Mouse (Mus musculus): Measurements from ENCODE around the gene Nudt13. TPM values are rescaled to one million over a fixed set of nuclear protein-coding genes. Genes with fewer than 3 reads are reported as not detected.
A peak's percentile ranks its signal among the peaks of the same experiment; 100 is the strongest.
"Not testable (repeated sequence)": the region's sequence is repeated elsewhere in the genome, so short reads cannot be mapped to it uniquely, and the experiment has no call there.

The Nudt13 gene
- polyA plus RNA-seq (2017; shearing (Covaris generic)), result 10 to 100 TPM; 16.1 to 34.0 (median 20.0) TPM

DNA sequence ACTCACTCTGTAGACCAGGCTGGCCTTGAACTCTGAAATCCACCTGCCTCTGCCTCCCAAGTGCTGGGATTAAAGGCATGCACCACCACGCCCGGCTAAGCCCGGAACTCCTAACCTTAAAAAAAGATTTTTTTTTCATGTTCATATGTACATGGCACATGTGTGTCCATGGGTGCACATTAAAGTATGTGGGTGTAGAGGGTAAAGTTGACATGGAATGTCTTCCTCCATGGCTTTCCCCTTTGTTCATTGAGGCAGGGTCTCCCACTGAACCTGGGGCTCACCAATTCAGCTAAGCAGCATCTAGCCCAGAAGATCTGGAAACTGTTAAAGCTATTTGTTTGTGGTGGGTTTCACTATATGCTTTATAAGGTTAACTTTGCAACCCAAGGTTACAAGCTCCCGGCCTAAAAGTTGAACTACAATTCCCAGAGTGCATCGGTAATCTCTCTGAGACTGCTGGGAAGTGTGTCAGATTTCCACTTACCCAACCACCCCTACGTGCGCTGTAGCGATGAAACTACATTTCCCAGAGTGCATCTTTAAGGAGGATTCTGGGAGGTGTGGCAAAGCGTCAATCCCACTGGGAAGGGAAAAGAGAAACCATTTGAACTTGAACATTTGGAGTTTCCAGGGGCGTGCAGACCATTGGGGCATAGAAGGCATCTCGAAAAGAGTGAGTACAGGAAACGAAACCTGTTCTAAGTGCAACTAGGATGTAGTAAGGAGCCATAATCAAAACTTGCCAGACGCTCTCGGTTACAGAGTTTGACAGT is at the start of gene Nudt13:
Gene Nudt13, plus strand, starts transcription at position 581 of the 776 bp plus-strand sequence.
- peak; percentile 100 for ATAC-seq

DNA sequence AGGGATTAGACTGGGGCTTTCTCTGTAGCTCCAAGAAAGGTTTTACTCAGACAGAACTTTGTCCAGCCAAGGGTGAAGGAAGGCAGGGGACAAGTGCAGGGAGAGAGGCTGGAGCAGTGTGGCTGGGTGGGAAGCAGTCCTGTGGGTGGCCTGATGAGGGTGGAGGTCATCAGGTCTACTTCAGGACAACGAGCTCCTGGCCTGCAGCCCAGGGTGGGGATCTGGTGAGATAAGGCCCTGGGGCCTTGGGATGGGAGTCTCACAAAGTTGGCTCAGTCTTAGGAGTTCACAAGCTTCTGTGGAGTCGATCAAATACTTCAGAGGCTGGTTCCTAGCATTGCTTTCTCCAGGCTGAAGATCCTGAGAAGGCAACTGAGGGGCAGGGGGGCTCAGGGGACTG is 49.2 kb upstream of the Nudt13 start:
- no peak for ATAC-seq

DNA sequence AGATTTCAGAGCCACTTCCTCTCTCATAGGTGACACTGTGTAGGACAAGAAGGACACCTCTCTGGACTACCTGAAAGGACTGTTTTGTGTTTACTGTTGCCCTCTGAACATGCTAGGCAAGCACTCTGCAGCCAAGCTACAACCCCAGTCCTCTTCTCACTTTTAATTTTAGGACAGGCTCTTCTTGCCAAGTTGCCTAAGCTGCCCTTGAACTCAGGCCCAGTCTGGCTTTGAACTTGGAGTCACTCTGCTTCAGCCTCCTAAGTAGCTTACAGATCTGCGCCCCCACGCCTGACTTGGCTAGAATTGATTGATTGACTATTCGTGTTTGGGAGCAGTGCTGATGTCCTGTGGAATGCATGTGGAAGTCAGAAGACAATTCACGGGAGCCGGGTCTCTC is 48.6 kb upstream of the Nudt13 start:
- ATAC-seq, result no peak

DNA sequence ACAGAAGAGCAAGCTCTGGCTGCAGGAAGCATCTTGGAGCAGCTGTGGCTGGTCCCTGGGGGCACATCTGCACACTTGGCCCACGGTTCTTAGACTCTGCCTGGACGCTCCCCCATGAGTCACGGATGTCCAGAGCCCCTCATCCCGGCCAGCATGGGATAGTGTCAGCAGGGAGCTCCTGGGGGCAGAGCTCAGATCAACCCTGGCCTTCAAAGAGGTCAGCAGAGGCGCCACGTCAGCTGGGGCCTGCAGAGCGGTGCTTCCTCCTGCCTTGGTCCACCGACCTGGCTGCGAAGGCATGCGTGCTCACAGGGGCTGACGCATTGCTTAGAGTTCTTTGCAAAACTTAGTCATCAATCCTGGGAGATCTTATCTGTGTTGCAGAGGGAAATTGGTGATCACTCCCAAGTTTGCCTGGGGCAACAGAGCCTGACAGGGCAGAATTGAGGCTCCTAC is 47.7 kb upstream of the Nudt13 start:
- no peak for ATAC-seq

DNA sequence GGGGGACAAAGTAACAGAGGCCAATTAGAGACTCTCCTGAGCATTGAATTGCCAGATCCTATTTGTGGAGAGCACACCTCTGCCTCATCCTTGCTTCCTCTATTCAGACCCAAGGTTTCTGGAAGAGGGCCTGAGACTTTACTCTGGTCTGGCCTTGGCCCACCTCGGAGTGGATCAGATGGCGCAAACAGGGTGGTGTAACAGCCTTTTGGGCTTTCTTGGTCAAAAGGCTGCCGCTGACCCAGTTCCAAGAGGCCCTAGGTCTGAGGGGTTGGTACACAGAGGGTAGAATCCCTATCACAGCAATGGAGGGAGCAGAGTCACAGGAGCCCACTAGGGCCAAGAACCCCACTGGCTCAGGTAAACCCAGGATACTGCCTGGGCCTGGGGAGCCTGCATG is 46.5 kb upstream of the Nudt13 start:
- ATAC-seq, result no peak

DNA sequence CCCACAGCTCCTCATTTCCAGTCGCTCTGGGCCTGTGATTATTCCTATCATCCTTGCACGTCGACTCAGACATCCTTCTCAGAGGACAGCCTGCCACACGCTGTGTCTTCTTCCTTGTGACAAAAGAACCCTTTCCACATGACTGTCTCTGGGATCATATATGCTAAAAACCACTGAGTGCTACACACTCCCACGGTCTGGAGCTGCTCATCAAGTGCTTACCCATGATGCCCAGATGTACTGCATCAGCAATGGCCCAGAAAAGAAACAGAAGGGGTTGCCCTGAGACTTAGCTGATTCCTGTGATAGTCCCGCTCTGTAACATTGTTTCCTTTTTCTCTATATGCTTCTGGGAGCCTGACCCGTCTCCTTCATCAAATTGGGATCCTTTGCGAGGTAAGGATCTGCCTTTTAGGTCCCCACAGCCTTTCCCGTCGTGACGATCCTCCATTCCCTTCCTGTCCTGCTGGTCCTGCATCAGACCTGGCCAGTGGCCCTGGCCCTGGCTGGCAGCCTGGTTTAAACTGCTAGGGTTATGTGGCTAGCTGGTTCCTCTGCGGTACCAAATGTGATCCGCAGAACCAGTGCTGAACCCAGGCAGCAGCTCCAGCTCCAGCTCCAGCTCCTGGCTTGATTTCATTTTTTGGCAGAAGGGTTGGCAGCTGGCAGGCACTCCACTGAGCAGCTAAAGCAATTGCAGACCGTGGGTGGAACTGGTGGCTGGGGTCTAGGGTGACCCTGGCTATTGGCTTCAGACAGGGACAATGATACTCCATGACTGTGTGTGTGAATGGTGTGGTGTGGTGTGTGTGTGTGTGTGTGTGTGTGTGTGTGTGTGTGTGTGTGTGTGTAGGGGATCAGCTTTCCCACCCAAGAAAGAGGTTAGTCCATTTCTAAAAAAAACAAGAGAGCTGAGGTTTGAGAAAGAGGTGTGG is 44.0 kb upstream of the Nudt13 start:
- ATAC-seq, result no peak

DNA sequence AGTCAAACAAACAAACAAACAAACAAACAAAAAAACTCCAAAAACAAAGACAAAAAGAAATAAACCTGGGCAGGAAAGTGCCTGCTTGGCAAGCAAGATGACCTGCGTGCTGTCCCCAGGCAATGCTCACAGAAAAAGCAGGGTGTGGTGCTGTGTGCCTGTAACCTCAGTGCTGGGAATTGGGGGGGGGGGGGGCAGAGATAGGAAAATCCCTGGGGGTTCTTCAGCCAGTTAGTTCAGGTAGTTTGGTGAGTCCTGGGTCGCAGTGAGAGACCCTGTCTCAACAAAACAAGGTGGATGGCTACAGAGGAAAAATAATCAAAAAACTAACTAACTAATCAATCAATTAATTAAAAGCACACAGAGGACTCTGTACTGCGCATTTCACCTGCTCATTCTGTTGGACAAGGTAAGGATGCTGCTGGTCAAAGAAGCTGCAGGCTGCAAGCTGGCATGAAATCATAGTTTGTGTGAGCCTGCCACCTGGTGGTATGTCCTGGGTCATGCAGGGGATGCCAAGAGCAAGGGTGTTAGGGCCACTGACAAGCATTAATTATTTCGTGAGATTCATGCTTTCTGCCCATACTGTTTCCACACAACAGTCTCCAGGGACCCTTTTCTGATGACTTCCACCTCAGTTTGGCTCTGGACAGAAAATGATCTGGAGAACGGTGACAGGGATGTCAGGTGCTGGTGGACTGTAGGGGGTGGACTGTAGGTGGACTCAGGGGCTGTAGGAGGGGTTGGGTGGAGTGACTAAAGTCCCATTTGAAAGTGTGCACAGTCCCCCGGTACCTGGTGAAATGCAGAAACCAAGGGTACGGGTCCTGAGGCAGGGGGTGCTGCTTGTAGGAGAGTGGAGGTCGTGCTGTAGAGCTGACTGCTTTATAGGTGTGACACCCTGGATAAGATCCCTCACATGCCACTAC is 36.0 kb upstream of the Nudt13 start:
- peak; percentile 69 for ATAC-seq

DNA sequence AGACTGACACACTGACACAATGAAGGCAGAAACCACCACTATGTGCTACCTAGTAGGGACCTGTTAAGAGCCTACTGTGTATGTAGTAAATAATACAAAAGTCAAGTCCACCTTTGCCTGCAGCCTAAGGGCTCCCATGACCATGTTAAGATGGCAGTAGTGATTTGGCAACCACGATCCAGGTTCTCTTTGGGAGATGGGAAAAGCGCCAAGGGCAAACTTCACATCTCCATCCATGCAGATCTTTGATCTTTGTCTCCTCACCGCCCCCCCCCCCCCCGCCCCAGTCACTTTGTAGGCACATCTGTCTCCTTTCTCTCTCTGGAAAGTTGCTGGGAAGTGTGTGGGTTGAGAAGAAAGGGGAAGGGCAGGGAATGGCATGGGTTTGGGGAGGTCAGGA is 32.2 kb upstream of the Nudt13 start:
- no peak for ATAC-seq

DNA sequence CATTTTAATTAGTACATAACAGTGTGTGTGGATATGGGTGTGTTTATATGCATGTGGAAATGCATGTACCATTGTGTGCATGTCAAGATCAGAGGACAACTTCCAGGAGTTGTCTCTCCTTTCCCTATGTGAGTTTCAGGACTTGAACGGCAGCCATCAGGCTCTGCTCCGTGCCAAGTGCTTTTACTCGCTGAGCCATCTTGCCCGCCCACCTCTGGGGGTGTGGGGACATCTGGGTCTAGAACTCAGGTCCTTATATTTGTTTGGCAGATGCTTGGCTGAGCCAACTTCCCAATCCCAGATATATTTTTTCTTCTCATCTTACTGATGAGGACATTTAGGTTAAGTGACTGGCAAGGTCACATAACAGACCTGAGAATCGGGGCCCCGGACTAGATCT is 26.1 kb upstream of the Nudt13 start:
- no peak for ATAC-seq

DNA sequence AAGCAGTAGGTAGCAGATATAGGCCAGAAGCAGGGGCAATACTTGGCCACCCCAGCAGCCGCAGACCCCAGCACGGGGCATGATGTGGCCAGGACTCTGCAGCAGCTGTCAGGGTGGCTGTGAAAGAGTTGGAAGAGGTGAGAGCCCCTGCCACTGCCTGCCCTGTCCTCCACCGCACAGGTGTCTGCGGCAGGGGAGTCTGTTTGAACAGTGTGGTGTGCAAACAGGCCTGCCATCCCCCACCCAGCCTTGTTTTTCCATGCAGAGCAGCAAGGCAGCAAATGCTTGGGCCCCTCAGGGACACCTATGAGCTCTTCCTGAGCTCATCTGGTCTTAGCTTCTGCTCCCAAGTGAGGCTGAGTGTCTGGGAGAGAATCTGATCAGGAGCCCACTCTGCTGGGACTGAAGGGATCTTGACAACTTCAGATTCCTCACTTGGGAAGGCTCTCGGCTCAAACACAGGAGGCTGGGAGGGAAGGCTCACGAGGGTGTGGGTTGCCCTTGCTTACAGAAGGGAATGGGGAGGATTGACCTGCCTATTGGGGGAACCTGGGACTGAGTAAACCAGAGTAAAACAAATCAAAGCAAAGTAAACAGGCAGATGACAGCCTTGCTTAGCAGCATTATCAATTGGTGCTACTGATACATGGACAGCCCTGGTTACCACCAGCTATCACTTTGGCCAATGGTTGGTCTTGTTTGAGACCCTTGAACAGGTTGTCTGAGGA is 25.3 kb upstream of the Nudt13 start, which contains the start of gene Kcnk16:
Gene Kcnk16, minus strand, starts transcription at position 118 of the 728 bp plus-strand sequence.
- ATAC-seq, result no peak

DNA sequence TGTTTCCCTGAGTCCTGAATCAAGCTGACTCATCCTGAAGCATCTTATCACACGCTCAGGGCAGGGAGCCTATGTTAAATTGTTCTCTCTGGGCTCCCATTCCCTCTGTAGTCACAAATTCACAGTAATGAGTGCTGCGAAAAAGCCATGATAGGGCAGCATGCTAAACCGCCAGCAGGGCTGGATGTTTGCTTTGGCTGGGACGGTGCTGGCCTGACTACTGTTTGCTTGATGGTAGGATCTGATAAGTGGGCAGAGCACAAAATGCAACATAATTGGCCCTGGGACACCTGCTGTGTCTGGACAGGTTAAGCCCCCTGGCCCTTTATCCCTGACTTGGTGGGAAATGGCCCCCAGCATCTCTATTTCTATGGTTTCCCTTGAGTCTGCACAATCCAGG is 3.1 kb upstream of the Nudt13 start:
- ATAC-seq, result no peak

DNA sequence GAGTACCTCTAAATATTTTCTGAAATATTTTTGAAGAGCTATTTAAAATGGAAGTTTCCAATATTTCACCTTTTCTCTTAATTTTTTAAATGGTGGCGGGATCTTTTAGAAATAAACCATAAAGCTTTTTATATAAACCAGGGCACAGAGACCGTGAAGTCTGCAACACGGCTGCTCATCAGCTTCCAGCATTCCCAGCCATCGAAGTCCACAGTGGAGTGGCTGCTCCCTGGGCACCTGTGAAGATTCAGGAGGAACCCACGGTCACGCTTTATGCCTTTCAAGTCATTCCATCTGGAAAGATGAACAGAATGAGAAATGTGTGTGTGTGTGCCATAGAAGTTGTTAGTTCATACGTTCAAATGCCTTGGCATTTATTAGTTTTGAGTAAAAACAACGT is 450 bp downstream of the Nudt13 start:
- peak; percentile 20 for ATAC-seq

DNA sequence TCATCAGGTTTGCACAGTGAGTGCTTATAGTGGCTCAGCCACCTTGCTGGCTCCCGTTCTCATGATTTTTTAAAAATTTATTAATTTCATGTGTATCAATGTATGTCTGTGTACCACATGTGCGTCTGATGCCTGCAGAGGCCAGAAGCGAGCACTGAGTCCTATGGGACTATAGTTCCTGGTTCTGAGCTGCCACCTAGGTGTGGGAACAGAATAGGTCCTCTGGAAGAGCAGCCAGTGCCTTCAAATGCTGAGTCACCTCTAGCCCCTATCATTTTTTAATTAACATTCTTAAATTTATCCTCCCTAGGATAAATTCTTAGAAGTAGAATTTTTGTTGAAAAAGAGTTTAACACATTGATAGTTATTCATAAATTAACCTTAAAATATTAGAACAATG is 3.1 kb downstream of the Nudt13 start:
- no peak for ATAC-seq

DNA sequence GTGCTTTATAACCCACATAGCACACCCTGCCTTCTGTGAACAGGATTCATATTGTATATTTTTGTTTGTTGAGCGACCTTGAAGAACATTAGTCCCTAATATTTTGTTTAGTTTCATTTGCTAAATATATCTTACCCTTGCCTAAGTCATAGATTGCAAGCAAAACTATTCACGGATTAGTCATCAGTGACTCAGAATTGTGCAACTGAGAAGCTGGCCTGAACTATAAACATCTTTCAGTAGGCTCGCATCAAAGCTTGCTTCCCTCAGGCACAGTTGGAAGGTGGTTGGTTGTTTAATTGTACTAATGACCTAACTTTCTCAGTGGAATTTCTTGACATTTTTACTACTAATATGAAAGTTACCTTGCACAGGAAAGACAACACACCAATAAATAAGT is 3.6 kb downstream of the Nudt13 start:
- no peak for ATAC-seq

DNA sequence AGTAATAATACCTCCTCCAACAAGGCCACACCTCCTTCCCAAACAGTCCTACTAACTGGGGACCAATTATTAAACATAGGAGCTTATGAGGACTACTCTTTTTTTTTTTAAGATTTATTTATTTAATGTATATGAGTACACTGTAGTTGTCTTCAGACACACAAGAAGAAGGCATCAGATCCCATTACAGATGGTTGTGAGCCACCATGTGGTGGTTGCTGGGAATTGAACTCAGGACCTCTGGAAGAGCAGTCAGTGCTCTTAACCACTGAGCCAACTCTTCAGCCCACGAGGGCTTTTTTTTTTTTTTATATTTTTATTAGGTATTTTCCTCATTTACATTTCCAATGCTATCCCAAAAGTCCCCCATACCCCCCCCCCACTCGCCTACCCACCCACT is 10.6 kb downstream of the Nudt13 start:
- not testable (repeated sequence) for ATAC-seq

DNA sequence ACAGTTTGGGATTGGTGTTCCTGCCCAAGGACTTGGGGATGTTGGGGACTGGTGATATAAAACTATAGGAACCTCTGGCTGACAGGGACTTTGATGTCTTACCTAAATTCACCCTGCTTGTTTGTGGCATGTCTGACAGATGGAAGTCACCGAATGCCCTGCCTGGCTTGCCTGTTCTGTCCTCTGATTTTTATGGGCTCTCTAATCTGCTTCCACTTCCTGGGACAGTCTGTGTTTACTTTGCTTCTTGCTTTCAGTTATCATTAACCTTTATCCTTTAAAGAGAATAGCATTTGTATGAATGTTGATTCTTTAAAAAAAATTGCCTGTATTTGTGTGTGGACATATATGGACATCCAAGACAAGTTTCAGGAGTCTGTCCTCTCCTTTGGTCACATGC is 20.6 kb downstream of the Nudt13 start:
- ATAC-seq, result no peak

DNA sequence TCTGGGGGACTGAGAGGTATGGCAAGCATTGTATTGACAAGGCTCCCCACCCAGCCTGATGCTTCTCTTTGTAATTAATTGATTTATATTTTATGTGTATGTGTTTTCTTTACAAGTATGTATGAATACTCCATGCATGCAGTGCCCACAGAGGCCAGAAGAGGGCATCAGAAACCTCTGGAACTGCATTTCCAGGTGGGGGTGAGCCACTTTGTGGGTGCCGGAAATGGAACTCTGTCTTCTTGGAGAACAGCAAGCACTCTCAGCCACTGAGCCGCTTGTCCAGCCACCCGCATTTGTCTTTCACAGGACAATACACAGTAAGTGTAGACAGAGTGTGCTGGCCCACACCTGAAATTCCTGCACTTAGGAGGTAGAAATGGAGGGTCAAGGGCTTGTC is 24.9 kb downstream of the Nudt13 start:
- peak; percentile 46 for ATAC-seq

DNA sequence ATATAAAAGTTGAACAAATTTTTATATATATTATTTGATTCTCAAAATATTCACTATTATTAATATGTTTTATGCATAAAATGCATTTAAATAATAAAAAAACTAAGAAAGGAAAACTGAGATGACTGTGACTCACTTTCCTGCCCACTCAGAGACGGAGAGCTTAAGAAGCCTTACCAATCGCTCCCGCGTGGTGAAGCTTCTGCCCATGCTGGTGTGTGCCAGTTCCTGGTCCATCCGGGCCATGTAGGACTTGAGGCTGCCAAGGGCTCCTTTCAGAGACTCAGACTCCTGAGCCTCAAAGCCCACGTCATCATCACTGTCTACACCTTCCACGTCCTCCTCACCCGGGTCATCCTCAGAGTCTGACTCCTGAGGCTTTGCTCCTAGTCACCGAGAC is 29.7 kb downstream of the Nudt13 start:
- no peak for ATAC-seq

DNA sequence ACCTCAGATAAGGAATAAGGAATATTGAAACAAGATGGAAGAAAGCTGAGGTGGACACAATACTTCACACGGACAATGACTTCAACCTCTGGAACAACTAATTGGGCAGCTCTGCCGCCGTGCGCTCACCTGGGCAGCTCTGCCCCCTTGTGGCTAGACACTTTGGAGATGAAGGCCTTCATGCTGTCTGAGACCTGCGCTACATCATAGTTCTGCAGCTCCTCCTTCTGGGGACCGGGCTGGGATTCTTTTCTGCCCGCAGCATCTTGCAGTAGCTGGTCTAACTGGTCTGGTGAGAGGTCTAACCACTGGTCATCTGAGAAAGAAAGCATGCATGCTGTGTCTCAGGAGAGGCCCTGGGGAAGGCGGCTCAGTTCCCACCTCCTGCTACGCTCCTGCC is 34.0 kb downstream of the Nudt13 start:
- no peak for ATAC-seq

DNA sequence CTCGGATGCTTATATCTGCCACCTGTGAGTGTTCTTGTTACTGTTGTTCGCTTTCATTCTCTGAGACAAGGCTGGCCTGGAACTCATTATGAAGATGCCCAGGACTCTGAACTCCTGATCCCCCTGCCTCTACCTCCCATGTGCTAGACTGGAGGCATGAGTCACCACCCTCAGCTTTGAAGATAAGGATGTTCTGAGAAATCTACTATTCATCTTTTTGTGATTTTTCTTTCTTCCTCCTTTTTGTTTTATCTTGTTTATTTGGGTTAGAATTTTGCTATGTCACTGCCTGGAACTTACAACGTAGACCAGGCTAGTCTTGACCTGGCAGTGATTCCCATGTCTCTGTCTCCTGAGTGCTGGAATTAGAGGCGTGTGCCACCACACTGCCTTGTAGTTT is 36.8 kb downstream of the Nudt13 start:
- ATAC-seq, result no peak

DNA sequence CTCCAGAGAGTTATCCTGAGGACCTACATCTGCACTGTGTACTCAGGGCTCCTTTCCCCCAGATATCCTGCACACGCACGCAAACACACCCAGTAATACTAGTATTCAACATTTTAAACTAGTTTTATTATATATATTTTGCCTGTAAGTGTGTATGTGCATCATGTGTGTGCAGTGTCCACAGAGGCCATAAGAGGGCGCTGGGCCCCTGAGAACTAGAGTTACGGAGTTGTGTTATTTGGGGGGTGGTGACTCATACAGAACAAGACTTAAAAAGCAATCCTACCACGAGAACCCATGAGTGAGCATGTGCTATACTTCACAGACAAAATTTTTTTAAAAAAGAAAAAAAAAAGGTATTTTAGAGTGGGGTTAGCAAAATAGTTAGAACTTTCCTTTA is 44.9 kb downstream of the Nudt13 start:
- ATAC-seq, result no peak

DNA sequence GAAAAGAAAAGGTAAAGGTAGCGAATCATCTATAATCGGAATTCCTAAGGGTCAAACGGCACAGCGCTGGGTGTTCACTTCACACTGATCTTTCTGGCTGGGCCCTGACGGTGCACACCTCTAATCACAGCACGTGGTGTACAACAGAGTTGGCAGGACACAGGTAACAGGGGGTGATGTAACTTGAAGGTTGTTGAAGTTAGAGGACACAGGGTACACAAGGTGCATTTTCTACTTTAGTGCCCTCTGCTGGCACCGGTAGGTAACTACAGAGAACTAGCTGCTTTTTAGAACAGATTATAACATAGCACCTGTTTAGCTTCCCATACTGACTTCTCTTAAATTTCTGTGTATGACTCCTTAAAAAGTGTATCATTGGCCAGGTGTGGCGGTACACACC is 45.7 kb downstream of the Nudt13 start:
- ATAC-seq, result peak; percentile 60

Measured in inflammation-experienced regulatory T-cells, adult 6 months (primary cell).